Mouse (Mus musculus) intestine, embryonic 14.5 days (tissue): ENCODE data around the gene Cfb. TPM values are rescaled to one million over a fixed set of nuclear protein-coding genes. Genes with fewer than 3 reads are reported as not detected.

ENCODE experiments used
- ATAC-seq: fragments of 200-750 bp; cut with Nextera tagmentation; replicated peaks from 2 replicates; pipeline ENCODE4 v1.8.0; 2017; ENCODE audit warnings: low read depth, moderate number of reproducible peaks, moderate TSS enrichment, moderate library complexity; ENCODE audit not compliant: low FRiP score, low TSS enrichment
- DNase-seq: peaks from one replicate; pipeline ENCODE4 v3.0.0-alpha.2; 2018; ENCODE audit warnings: low spot score
- H3K27ac ChIP-seq: fragments of 300-500 bp; sonication (generic); 2 replicates; pipeline ENCODE4 v1.5.1; 2014; ENCODE audit warnings: low read depth, mild to moderate bottlenecking, control low read depth
- H3K27me3 ChIP-seq: fragments of 300-500 bp; sonication (generic); replicated peaks from 2 replicates; pipeline ENCODE4 v1.6.1; 2014; ENCODE audit warnings: low read length, control low read depth; ENCODE audit not compliant: control insufficient read depth, insufficient read depth
- H3K36me3 ChIP-seq: fragments of 300-500 bp; sonication (generic); 2 replicates; pipeline ENCODE4 v1.6.1; 2014; ENCODE audit warnings: low read length, control low read depth; ENCODE audit not compliant: control insufficient read depth, insufficient read depth
- H3K4me1 ChIP-seq: fragments of 300-500 bp; sonication (generic); replicated peaks from 2 replicates; pipeline ENCODE4 v1.6.1; 2014; ENCODE audit warnings: low read length, control low read depth, mixed read lengths; ENCODE audit not compliant: control insufficient read depth, insufficient read depth
- H3K4me2 ChIP-seq: fragments of 300-500 bp; sonication (generic); 2 replicates; pipeline ENCODE4 v1.6.1; 2014; ENCODE audit warnings: low read length
- H3K4me3 ChIP-seq: fragments of 300-500 bp; sonication (generic); 2 replicates; pipeline ENCODE4 v1.5.1; 2014; ENCODE audit warnings: low read depth, low read length, control low read depth, mixed read lengths
- H3K9ac ChIP-seq: fragments of 300-500 bp; sonication (generic); 2 replicates; pipeline ENCODE4 v1.6.1; 2014; ENCODE audit warnings: mild to moderate bottlenecking, low read length
- H3K9me3 ChIP-seq: fragments of 300-500 bp; sonication (generic); 2 replicates; pipeline ENCODE4 v1.6.1; 2016; ENCODE audit warnings: low read length, control low read depth; ENCODE audit not compliant: control insufficient read depth
- WGBS: fragments of 180-500 bp; shearing (Covaris S2); extraction: QIAGEN DNeasy Blood & Tissue Kit; methylation state at CpG from one replicate; pipeline ENCODE4 v1.1.7; 2014; 5-methylcytosine and 5-hydroxymethylcytosine counted together
- polyA plus RNA-seq: library from polyadenylated mRNA; unstranded; fragments of >200 nt; fragmentation: Nextera tagmentation; extraction: Ambion mirVana; gene quantifications from 2 replicates; pipeline ENCODE4 v1.2.1, GENCODE M21; 2014

The Cfb gene
- polyA plus RNA-seq, 1 experiment from 2014 or later, result 19.4 TPM

- peak overlapping the region; percentile 60 for H3K27ac ChIP-seq
- WGBS, result 1% methylated on average over 25 of the region's 25 CpGs
Measured at GRCm38 (mm10) chr17:34850517-34851125, 11.7 kb downstream of the Cfb start.

GRCm38 (mm10) chr17:34849722-34850516, 12.4 kb downstream of the Cfb start, which contains the start of the genes Skiv2l and Nelfe:
Gene Skiv2l, minus strand, starts transcription at chr17:34850210.
Gene Nelfe, plus strand, starts transcription at chr17:34850391.
- H3K27ac ChIP-seq, result peak within 1 kb of the TSS; percentile 60
- no peaks in the 10 kb centered on the region for H3K9me3 ChIP-seq
- H3K4me2 ChIP-seq, result peak within 1 kb of the TSS; percentile 79
- peak within 1 kb of the TSS; percentile 73 for H3K9ac ChIP-seq
- H3K4me1 ChIP-seq, result peaks cover 10% of the 10 kb centered on the region
- DNase-seq (peak; percentile 97), ATAC-seq (peak; percentile 97)
- WGBS, result under 1% methylated on average over 65 of the region's 65 CpGs
- H3K36me3 ChIP-seq, result peaks cover 64% of the 10 kb centered on the region
- H3K27me3 ChIP-seq, result no peaks in the 10 kb centered on the region
- peak within 1 kb of the TSS; percentile 88 for H3K4me3 ChIP-seq

More at GRCm38 (mm10) chr17:34850517-34851125, 11.7 kb downstream of the Cfb start:
- H3K9me3 ChIP-seq, result no peaks in the 10 kb centered on the region
- no peak for DNase-seq
- H3K9ac ChIP-seq, result peak overlapping the region; percentile 73
- peak overlapping the region; percentile 74 for H3K4me2 ChIP-seq
- H3K4me3 ChIP-seq, result peak overlapping the region; percentile 88
- H3K4me1 ChIP-seq, result peaks cover 10% of the 10 kb centered on the region
- peaks cover 64% of the 10 kb centered on the region for H3K36me3 ChIP-seq
- no peaks in the 10 kb centered on the region for H3K27me3 ChIP-seq
- ATAC-seq, result no peak

DNA sequence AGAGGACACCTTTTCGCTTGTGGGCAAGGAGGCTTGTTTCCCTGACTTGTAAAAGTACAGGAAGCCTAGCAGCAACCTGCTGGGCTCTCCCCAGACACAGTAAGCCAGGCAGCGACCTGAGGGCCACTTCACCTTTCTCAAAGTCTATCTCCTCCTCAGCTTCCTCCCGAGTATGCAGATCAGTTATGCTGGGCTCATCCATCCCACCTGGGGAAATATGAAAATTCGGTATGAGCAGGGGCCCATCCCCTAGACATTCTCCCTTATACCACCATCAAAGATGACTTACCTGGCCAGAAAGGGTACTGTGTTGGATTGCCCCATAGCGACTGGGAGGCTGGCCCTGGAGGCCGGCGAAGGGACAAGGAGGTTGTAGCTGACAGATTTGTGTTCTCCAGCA, 14.7 kb downstream of the Cfb start:
- Histone ChIP-seq H3K4me3 (no peak overlapping the region), H3K36me3 (peaks cover 64% of the 10 kb centered on the region), H3K27me3 (no peaks in the 10 kb centered on the region), H3K27ac (no peak overlapping the region), H3K9me3 (no peaks in the 10 kb centered on the region), H3K9ac (no peak overlapping the region), H3K4me2 (no peak overlapping the region), H3K4me1 (peaks cover 10% of the 10 kb centered on the region)
- 94% methylated on average over 7 of the region's 7 CpGs for WGBS
- DNase-seq (no peak), ATAC-seq (no peak)

GRCm38 (mm10) chr17:34847192-34847591, 15.1 kb downstream of the Cfb start:
- Histone ChIP-seq H3K9ac (no peak overlapping the region), H3K9me3 (no peaks in the 10 kb centered on the region), H3K4me2 (no peak overlapping the region), H3K4me3 (no peak overlapping the region), H3K27ac (no peak overlapping the region), H3K36me3 (peaks cover 64% of the 10 kb centered on the region), H3K27me3 (no peaks in the 10 kb centered on the region), H3K4me1 (peaks cover 10% of the 10 kb centered on the region)
- 91% methylated on average over 6 of the region's 6 CpGs for WGBS
- ATAC-seq (no peak), DNase-seq (no peak)

- Histone ChIP-seq H3K9me3 (no peaks in the 10 kb centered on the region), H3K27me3 (no peaks in the 10 kb centered on the region), H3K4me1 (peaks cover 3% of the 10 kb centered on the region; the same call in 1 of the 2 replicates), H3K4me3 (no peak overlapping the region), H3K36me3 (peaks cover 80% of the 10 kb centered on the region), H3K9ac (no peak overlapping the region), H3K4me2 (no peak overlapping the region), H3K27ac (no peak overlapping the region)
- DNase-seq, result no peak
- 92% methylated on average over 13 of the region's 13 CpGs for WGBS
- no peak for ATAC-seq
Measured at GRCm38 (mm10) chr17:34844884-34845283, 17.4 kb downstream of the Cfb start.

DNA sequence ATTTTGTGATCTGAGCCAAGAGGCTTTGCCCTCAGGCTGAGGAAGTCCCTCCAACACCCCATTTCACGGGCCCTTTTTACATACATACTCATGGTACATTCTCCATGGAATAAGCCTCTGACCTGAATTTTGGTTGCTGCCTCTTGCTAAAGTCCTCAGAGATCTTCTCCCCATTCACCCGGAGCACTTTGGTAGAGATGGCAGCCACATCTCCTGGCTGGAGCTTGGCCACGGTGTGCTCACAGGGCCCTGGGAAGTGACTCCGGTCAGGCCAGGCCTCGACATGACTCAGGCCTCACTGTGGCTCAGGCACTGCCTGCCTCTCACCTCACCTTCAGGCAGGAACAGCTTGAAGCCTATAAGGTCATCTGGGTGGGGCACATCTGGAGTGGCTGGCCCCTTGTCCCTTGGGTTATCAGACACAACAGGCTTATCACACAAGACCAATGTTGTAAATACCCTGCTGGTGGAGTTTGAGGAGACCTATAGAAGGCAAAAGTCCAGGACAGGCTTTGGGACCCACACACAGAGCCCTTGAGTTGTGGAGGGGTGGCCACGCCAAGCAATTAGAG, 21.5 kb downstream of the Cfb start:
- Histone ChIP-seq H3K9me3 (no peaks in the 10 kb centered on the region), H3K36me3 (peaks cover 70% of the 10 kb centered on the region)

GRCm38 (mm10) chr17:34838785-34839184, 23.5 kb downstream of the Cfb start:
- H3K4me1 ChIP-seq, result peaks cover 17% of the 10 kb centered on the region
- peaks cover 60% of the 10 kb centered on the region for H3K36me3 ChIP-seq
- no peaks in the 10 kb centered on the region for H3K27me3 ChIP-seq
- WGBS, result 90% methylated on average over 7 of the region's 7 CpGs
- ATAC-seq (no peak), DNase-seq (no peak)
- H3K4me2 ChIP-seq, result no peak overlapping the region
- H3K4me3 ChIP-seq, result no peak overlapping the region
- no peak overlapping the region for H3K27ac ChIP-seq
- no peaks in the 10 kb centered on the region for H3K9me3 ChIP-seq
- no peak overlapping the region for H3K9ac ChIP-seq

More for the DNA sequence above, 21.5 kb downstream of the Cfb start:
- H3K27me3 ChIP-seq, result no peaks in the 10 kb centered on the region
- no peak overlapping the region for H3K27ac ChIP-seq
- H3K4me3 ChIP-seq, result no peak overlapping the region
- 83% methylated on average over 6 of the region's 6 CpGs for WGBS
- H3K9ac ChIP-seq, result no peak overlapping the region
- DNase-seq (no peak), ATAC-seq (no peak)
- H3K4me1 ChIP-seq, result peaks cover 12% of the 10 kb centered on the region
- no peak overlapping the region for H3K4me2 ChIP-seq

DNA sequence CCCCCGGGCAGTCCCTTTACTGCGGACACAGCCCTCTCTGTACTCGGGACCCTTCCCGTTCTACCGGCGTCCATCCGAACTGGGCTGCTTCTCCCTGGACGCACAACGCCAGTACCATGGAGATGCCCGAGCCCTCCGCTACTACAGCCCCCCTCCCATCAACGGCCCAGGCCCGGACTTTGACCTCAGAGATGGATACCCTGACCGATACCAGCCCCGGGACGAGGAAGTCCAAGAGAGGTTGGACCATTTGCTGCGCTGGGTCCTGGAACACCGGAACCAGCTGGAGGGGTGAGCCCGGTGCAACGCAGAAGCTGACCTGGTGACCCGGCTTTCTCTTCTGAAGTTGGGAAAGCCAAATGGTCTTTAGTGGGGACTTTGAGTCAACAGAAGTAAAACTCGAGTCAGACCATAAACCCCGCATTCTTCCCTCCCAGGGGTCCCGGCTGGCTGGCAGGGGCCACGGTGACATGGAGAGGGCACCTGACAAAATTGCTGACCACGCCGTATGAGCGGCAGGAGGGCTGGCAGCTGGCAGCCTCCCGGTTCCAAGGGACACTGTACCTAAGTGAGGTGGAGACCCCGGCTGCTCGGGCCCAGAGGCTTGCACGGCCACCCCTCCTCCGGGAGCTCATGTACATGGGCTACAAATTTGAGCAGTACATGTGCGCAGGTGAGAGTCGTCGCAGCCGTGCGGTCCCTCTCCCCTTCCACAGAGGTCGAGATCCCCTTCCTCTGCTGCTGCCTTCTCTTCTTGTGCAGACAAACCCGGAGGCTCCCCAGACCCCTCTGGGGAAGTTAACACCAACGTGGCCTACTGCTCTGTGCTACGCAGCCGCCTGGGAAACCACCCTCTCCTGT, 24.6 kb downstream of the Cfb start:
- Histone ChIP-seq H3K9ac (peak overlapping the region; percentile 78), H3K4me3 (peak overlapping the region; percentile 84), H3K4me2 (peak overlapping the region; percentile 94), H3K27me3 (no peaks in the 10 kb centered on the region), H3K9me3 (no peaks in the 10 kb centered on the region), H3K36me3 (peaks cover 53% of the 10 kb centered on the region), H3K27ac (peak overlapping the region; percentile 73), H3K4me1 (peaks cover 17% of the 10 kb centered on the region)
- peak; percentile 4; the same call in 1 of the 2 replicates for ATAC-seq
- DNase-seq, result no peak
- WGBS, result 35% methylated on average over 43 of the region's 43 CpGs
